Mouse (Mus musculus) liver (tissue): Measurements from ENCODE around the gene Nek10.
A peak's percentile ranks its signal among the peaks of the same experiment; 100 is the strongest.
"Not testable (repeated sequence)": the region's sequence is repeated elsewhere in the genome, so short reads cannot be mapped to it uniquely, and the experiment has no call there.

Experiments
- DNase-seq: peaks from one replicate; pipeline ENCODE4 v3.0.0-alpha.2; 2020; ENCODE audit warnings: mixed read lengths

Gene Nek10

GRCm38 (mm10) chr14:14803115-14803514 is at the start of gene Nek10:
Gene Nek10, plus strand, starts transcription at chr14:14803415.
- DNase-seq, result not testable (repeated sequence)

- no peak for DNase-seq
These were observed 22.0 kb upstream of the Nek10 start for GRCm38 (mm10) chr14:14781169-14781568.

- no peak for DNase-seq
These were observed 19.0 kb upstream of the Nek10 start for GRCm38 (mm10) chr14:14784223-14784622.

DNA sequence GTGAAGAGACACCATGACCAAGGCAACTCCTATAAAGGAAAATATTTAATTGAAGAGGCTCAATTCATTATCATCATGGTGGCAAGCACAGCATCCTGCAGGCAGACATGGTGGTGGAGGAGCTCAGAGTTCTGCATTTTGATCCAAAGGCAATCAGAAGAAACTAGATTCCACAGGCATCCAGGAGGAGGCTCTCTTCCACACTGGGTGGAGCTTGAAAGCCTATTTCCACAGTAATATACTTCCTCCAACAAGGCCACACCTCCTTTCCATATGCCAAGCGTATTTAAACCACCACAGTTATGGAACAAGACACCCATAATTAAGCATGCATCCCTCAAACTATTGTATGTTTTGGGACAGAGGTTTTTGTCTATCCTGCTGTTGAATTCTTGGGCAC is 16.2 kb upstream of the Nek10 start:
- DNase-seq, result no peak

GRCm38 (mm10) chr14:14789840-14790470 is 13.3 kb upstream of the Nek10 start:
- DNase-seq, result no peak

DNA sequence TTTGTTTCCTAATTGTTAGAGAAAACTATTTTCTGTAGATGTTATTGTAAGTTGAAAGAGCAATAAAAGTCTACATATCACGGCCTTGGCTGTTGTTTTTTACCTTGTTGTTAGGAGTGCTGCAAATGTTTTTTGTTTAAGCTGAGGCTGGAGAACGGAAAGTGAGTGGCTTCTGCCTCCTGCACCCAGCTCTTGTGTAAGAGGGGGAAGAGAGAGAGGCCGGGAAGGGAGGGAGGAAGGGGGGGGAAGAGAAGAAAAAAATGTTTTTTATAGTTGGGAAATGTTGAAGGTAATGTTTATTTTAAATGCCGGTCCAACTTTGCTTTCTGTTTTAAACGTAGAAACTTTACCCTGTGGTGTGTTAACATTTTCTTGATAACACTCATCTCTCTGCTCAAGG is 3.4 kb upstream of the Nek10 start:
- DNase-seq, result no peak

DNA sequence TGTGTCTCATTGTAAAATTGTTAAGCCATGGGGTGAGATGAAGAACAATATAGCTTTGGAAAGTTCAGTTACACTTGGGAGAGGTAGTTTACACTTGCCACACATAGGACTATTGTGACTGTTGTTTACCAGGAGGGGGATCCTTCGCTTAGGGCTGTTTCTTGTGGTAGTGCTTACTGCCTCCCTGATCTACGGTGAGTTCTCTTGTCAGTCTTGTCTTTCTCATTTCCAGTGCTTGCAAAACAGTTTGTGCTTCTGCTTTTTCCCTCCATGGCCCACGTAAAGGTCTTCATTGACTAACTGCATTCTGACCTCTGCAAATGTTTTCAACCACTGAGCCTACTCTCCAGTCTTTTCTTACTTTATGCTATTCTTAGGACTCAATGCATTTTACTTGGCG is 2.9 kb upstream of the Nek10 start:
- no peak for DNase-seq

GRCm38 (mm10) chr14:14800810-14801209 is 2.4 kb upstream of the Nek10 start:
- no peak for DNase-seq

GRCm38 (mm10) chr14:14803921-14804517 is 804 bp downstream of the Nek10 start:
- no peak for DNase-seq

- DNase-seq, result no peak
These were observed 1.4 kb downstream of the Nek10 start for GRCm38 (mm10) chr14:14804518-14805212.

GRCm38 (mm10) chr14:14832520-14833240 is 29.5 kb downstream of the Nek10 start:
- no peak for DNase-seq

- no peak for DNase-seq
These were observed 30.3 kb downstream of the Nek10 start for GRCm38 (mm10) chr14:14833498-14833897.

GRCm38 (mm10) chr14:14834266-14834665 is 31.1 kb downstream of the Nek10 start:
- DNase-seq, result no peak

GRCm38 (mm10) chr14:14837627-14838026 is 34.4 kb downstream of the Nek10 start:
- no peak for DNase-seq

DNA sequence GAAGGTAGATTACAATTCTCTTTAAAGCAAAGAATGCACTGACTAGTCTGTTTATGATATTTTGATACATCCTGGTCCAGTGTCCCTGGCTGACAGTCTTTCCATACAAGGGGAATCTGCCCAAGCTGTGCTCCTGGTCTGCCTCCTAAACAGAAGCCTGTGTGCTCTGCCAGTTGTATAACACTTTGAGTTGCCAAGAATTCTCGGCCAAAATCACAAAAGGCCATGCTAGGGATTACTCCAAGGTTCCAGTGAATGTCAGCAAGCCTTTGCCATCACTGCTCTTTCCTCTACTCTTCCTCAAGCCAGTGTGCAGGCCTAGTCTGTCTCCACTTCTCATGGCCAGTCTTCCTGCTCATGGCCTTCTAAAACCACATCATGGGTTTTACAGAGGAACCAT is 34.9 kb downstream of the Nek10 start:
- DNase-seq, result no peak

GRCm38 (mm10) chr14:14842734-14843530 is 39.7 kb downstream of the Nek10 start:
- DNase-seq, result no peak

- no peak for DNase-seq
These were observed 49.6 kb downstream of the Nek10 start for GRCm38 (mm10) chr14:14852838-14853237.

DNA sequence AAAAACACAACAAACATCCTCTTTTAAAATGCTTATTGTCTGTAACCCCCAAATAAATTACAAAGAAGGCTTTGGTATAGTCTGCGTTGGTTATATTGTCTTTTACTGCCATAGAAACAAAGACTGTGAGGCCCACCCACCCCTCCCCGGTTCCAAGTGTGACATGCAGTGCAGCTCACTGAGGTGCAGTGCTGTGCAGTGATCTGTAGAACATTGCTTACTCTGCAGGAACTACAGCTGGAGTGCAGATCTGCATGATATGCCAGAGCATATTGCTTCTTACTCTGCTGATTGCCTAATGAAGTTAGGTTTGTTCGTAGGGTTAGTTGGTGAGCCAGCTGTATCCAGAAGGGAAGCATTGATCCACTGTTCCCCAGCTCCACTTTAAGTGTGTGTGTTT is 57.1 kb downstream of the Nek10 start:
- no peak for DNase-seq

DNA sequence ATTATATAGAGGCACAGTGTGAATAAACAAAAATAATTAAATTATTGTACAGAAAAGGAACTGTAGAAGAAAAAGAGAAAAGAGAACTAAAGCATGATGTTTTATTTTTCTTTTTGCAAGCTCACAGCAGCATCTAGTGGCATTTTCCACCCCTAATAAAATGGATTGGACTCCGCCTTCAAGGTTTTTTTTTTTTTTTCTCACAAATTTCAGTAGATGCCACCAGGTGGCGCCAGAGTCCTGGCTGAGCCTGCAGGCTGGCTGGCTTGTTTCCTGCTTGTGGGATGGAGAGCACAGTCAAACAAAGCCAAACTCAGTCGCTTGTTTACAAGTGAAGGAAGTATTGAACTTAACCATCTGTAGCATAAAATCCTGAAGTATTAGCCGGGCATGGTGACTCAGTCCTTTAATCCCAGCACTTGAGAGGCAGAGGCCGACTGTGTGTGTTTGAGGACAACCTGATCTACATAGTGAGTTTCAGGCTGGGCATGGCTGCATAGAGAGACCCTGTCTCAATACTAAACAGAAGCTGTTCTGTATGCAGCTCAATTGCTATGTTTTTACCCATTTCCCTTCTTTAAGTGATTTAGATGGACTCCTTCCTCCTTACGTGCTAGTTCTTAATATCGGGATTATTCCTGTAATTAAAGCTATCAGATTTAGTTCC is 60.6 kb downstream of the Nek10 start:
- DNase-seq, result peak; percentile 67

- DNase-seq, result no peak
These were observed 66.0 kb downstream of the Nek10 start for GRCm38 (mm10) chr14:14869239-14869638.

DNA sequence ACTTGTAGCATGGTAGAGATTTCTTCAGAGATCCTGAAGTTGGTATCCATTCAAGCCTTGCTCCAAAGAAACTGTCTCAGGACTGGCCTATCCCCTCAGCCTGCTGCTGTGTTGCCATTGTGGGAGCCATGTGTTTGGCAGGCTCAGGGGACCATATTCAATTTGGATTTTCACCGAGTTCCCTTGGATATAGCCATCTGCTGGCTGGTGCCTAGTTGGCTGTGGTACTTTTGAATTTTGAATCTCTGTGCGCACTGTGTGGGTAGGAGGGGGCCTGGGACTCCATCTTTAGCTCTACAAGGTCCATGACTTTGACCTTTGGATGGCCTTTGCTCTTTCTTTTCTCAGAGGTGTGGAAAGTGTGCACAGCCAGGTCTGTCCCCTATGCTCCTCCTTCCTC is 66.8 kb downstream of the Nek10 start:
- no peak for DNase-seq

DNA sequence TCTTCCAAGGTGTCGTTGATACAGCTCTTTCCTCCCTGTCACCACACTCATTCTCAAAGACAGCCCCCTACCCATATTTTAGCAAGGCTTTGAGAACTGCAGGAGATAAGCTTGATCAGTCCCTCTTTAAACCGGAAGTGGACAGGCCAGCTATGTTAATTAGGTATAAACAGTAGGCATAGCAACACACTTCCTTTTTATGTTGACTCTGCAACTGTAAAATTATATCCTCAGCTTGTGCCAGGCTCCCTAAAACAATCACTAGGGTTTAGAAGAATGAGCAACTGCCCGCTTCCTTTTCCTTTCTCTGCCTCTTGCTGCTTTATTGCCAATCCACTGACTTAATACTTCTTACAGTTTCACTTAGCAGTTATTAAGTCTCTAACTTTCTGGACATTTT is 67.2 kb downstream of the Nek10 start:
- DNase-seq, result no peak
